Comparison of ENCODE assay signal across 19 mouse cellular contexts in the genomic region with DNA sequence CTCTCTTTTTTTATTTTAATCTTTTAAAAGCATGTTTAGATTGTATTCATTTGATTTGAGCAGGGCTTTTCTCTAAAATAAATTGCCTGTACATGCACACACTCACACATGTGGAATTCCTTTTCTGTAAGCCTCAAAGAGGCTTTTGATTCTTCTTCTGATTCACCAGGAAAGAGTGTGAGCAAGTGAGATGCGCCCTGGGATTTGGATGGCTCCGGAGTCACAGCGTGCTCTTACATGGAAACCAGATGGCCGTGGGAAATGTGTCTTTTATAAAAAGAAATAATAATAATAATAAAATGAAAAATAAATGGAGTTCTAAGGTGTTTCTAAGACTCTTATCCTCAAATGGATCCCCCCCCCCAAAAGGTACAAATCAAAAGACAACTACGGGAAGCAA.
"Had no signal": no experiment of that assay in that cellular context is flagged by ENCODE, and none has a peak within 500 bp of the region (broad histone marks: within the 10 kb centered on the region; RNA-seq: fewer than 3 reads in every experiment).

No protein-coding gene starts in this region.

- H3K36me3 ChIP-seq: liver, embryonic 15.5 days; midbrain, embryonic 13.5 days; midbrain, embryonic 15.5 days; neural tube, embryonic 13.5 days; neural tube, embryonic 15.5 days had no signal

- H3K4me1 ChIP-seq: liver, embryonic 15.5 days; megakaryocyte, embryonic 14.5 days; midbrain, embryonic 13.5 days; midbrain, embryonic 15.5 days; neural tube, embryonic 15.5 days had no signal

- DNase-seq: liver, postnatal 0 days; lung, postnatal 10 days; lung, postnatal 36 days; retina, postnatal 1 day; right cerebral cortex, adult 18-20 months; right cerebral cortex, postnatal 25 days; right cerebral cortex, postnatal 4 days; spleen, adult 18-20 months; thymus, adult 18-20 months; thymus, postnatal 14 days; thymus, postnatal 36 days had no signal

- H3K27ac ChIP-seq: liver, embryonic 15.5 days; macrophage; midbrain, embryonic 13.5 days; midbrain, embryonic 15.5 days; neural tube, embryonic 13.5 days; neural tube, embryonic 15.5 days had no signal

- H3K4me3 ChIP-seq: liver, embryonic 15.5 days; megakaryocyte, embryonic 14.5 days; midbrain, embryonic 13.5 days; midbrain, embryonic 15.5 days; neural tube, embryonic 13.5 days; neural tube, embryonic 15.5 days had no signal

- H3K27me3 ChIP-seq: liver, embryonic 15.5 days; megakaryocyte, embryonic 14.5 days; midbrain, embryonic 13.5 days; midbrain, embryonic 15.5 days; neural tube, embryonic 13.5 days; neural tube, embryonic 15.5 days had no signal

- ATAC-seq: liver, postnatal 0 days; midbrain, embryonic 13.5 days; midbrain, embryonic 15.5 days had no signal

- H3K9ac ChIP-seq: liver, embryonic 15.5 days; liver, postnatal 0 days; midbrain, embryonic 13.5 days; midbrain, embryonic 15.5 days; neural tube, embryonic 13.5 days; neural tube, embryonic 15.5 days had no signal

- H3K4me2 ChIP-seq: liver, embryonic 15.5 days; midbrain, embryonic 11.5 days; midbrain, embryonic 13.5 days; midbrain, embryonic 15.5 days; neural tube, embryonic 13.5 days; neural tube, embryonic 15.5 days had no signal

- H3K9me3 ChIP-seq: liver, embryonic 15.5 days; megakaryocyte, embryonic 14.5 days; midbrain, embryonic 13.5 days; midbrain, embryonic 15.5 days; neural tube, embryonic 13.5 days; neural tube, embryonic 15.5 days had no signal
